Mouse (Mus musculus) small intestine, adult 10 weeks (tissue): ENCODE data around the gene Mycs. TPM values are rescaled to one million over a fixed set of nuclear protein-coding genes. Genes with fewer than 3 reads are reported as not detected.

ENCODE experiments used
- polyA plus RNA-seq: library from polyadenylated mRNA; stranded (reverse); fragments of 350-450 nt; fragmentation: Illumina TruSeq; extraction: RNeasy Lipid Tissue Mini Kit (QIAGEN cat#74804); gene quantifications from one replicate; pipeline ENCODE4 v1.2.3, GENCODE M21; 2014; ENCODE audit warnings: low replicate concordance

Gene Mycs
- polyA plus RNA-seq, result not detected

DNA sequence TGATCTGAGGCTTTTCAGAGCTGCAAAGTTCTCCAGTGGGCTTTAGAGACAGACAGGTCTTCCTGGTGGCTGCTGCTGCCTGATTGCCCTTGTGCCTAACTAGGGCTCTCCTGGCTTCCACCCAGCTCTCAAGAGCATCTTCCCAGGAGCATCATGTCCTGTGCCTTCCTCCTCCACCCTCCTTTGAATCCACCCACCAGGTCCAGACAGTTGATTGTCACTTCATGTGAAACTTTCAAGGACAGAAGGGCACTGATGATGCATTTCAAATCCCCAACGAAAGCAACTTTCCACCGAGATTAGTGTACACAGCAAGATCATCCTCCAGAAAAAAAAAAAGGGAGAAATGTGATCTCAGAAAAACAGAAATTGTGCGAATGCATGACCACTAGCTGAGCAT lies at the start of gene Mycs:
TSS of gene Mycs (minus strand) at position 101 of the 400 bp plus-strand sequence.

Other genes with a start within 250 kb of the Mycs start
- not detected for gene Btbd35f7, start 199.8 kb upstream of the Mycs start, polyA plus RNA-seq